Mouse (Mus musculus): ENCODE measurements around the gene Nanos1. TPM values are rescaled to one million over a fixed set of nuclear protein-coding genes. Genes with fewer than 3 reads are reported as not detected.

The Nanos1 gene
- polyA plus RNA-seq, 1 experiment = 2.2 TPM

DNA sequence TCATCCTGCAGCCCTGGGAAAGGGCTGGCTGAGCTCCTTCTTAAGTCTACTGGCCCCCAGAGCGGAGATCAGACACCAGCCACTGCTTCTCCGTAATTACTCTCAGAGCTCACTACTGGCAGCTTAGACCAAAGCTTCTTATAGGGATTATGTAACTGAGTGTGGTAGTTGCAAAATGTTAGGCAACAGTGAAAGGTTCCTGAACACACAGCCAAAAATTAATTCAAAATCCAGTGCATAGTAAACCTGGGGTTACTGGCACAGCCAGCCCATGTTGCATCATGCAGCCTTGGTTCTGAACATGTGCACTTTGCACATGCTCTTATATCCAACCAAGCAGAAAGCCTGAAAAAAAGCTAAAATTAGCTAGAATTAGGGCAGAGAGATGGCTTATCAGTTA, 39.5 kb downstream of the Nanos1 start:
- peaks cover 2% of the 10 kb centered on the region; the same call in 1 of the 2 replicates for H3K4me1 ChIP-seq (replicated peaks; ENCODE audit: control insufficient read depth, insufficient read depth, low read length)
- H3K27ac ChIP-seq (ENCODE audit: control insufficient read depth, insufficient read depth, low read length) = no peak overlapping the region
- H3K4me3 ChIP-seq (ENCODE audit: control insufficient read depth, insufficient read depth, low read length) = no peak overlapping the region
- no peaks in the 10 kb centered on the region for H3K36me3 ChIP-seq (ENCODE audit: control insufficient read depth, insufficient read depth, low read length)
- no peaks in the 10 kb centered on the region for H3K27me3 ChIP-seq (ENCODE audit: control insufficient read depth, insufficient read depth, low read length)
- WGBS = 96% methylated on average over 2 of the region's 2 CpGs
- DNase-seq = no peak
- no peak for TF ChIP-seq CTCF (IDR thresholded peaks at IDR 0.05; ENCODE audit: borderline replicate concordance, control insufficient read depth, extremely low read depth, insufficient read depth, low read length, poor library complexity)

DNA sequence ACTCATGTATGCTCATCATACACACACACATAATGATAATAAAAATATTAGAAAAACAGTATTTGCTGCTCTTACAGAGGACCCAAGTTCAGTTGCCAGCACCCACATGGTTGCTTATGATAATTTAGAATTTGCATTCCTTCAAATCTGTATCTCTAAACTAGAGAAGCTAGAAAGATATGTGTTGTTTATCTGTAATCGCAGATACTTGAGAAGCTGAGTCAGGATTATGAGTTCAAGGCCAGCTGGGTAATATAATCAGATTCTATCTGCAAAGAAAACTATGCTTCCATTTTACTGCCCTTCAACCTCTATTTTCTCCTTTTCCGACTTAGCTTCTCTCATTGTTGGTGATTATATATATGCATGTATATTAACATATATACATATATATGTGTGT, 41.6 kb downstream of the Nanos1 start:
- 99% methylated on average over 2 of the region's 2 CpGs for WGBS
- no peaks in the 10 kb centered on the region for H3K4me1 ChIP-seq (replicated peaks; ENCODE audit: control insufficient read depth, insufficient read depth, low read length)
- no peaks in the 10 kb centered on the region for H3K36me3 ChIP-seq (ENCODE audit: control insufficient read depth, insufficient read depth, low read length)
- no peak for DNase-seq
- TF ChIP-seq CTCF (IDR thresholded peaks at IDR 0.05; ENCODE audit: borderline replicate concordance, control insufficient read depth, extremely low read depth, insufficient read depth, low read length, poor library complexity) (no peak), POLR2A (IDR thresholded peaks at IDR 0.05; ENCODE audit: control insufficient read depth, extremely low read depth, insufficient read depth, low read length, poor library complexity) (no peak)
- no peak overlapping the region for H3K4me3 ChIP-seq (ENCODE audit: control insufficient read depth, insufficient read depth, low read length)
- H3K27me3 ChIP-seq (ENCODE audit: control insufficient read depth, insufficient read depth, low read length) = no peaks in the 10 kb centered on the region
- H3K27ac ChIP-seq (ENCODE audit: control insufficient read depth, insufficient read depth, low read length) = no peak overlapping the region

DNA sequence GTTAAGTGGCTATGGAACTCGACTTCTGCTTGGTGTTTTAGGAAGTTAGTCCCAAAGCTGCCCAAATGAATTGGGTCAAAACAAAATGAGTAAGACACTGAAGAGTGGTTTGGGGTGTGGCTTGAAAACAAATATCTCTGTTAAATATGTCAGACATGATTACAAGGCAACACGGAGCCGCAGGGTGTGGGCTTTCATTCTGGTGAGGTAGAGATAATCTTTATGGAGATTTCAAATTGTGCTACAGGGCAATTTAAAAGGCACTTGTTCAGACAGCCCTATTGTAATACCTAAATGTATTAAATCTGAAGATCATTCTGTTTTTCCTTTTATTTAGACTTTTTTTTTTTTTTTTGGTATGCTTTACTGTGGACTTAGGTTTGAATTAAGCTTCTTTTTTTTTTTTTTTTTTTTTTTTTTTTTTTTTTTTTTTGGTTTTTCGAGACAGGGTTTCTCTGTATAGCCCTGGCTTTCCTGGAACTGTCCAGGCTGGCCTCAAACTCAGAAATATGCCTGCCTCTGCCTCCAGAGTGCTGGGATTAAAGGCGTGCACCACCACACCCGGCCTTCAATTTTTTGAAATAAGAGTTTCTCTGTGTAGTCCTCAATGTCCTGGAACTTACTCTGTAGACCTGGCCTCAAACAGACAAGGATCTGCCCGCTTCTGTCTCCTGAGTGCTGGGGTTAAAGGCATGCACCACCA, 44.2 kb downstream of the Nanos1 start:
- Histone ChIP-seq H3K36me3 (ENCODE audit: control insufficient read depth, insufficient read depth, low read length) (no peaks in the 10 kb centered on the region), H3K4me1 (replicated peaks; ENCODE audit: control insufficient read depth, insufficient read depth, low read length) (no peaks in the 10 kb centered on the region), H3K27ac (ENCODE audit: control insufficient read depth, insufficient read depth, low read length) (no peak overlapping the region), H3K27me3 (ENCODE audit: control insufficient read depth, insufficient read depth, low read length) (no peaks in the 10 kb centered on the region), H3K4me3 (ENCODE audit: control insufficient read depth, insufficient read depth, low read length) (no peak overlapping the region)
- TF ChIP-seq POLR2A (IDR thresholded peaks at IDR 0.05; ENCODE audit: control insufficient read depth, extremely low read depth, insufficient read depth, low read length, poor library complexity) (no peak), CTCF (IDR thresholded peaks at IDR 0.05; ENCODE audit: borderline replicate concordance, control insufficient read depth, extremely low read depth, insufficient read depth, low read length, poor library complexity) (no peak)
- 79% methylated on average over 7 of the region's 7 CpGs for WGBS
- no peak for DNase-seq

DNA sequence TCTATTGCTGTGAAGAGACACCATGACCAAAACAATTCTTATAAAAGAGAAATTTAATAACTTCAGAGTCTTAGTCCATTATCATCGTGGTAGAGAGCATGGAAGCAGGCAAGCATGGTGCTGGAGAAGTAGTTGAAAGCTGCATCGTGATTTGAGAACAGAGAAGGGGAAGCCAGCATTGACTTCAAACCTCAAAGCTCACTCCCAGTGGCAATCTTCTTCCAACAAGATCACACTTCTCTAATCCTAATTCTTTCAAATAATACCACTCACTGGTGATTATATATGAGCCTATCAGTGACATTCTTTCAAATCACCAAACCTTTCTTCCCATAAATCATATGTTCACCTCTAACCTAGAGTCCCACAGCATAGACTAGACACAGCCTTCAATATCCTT, 49.1 kb downstream of the Nanos1 start:
- no peak overlapping the region for H3K27ac ChIP-seq (ENCODE audit: control insufficient read depth, insufficient read depth, low read length)
- H3K36me3 ChIP-seq (ENCODE audit: control insufficient read depth, insufficient read depth, low read length) = no peaks in the 10 kb centered on the region
- no peak overlapping the region for H3K4me3 ChIP-seq (ENCODE audit: control insufficient read depth, insufficient read depth, low read length)
- no peak for TF ChIP-seq CTCF (IDR thresholded peaks at IDR 0.05; ENCODE audit: borderline replicate concordance, control insufficient read depth, extremely low read depth, insufficient read depth, low read length, poor library complexity)
- TF ChIP-seq POLR2A (IDR thresholded peaks at IDR 0.05; ENCODE audit: control insufficient read depth, extremely low read depth, insufficient read depth, low read length, poor library complexity) = no peak
- 19% methylated on average over 2 of the region's 2 CpGs for WGBS
- no peak for DNase-seq
- H3K27me3 ChIP-seq (ENCODE audit: control insufficient read depth, insufficient read depth, low read length) = no peaks in the 10 kb centered on the region
- no peaks in the 10 kb centered on the region for H3K4me1 ChIP-seq (replicated peaks; ENCODE audit: control insufficient read depth, insufficient read depth, low read length)

Other genes with a start within 250 kb of the Nanos1 start
- 13.8 and 21.3 TPM in 2 replicates for gene Cacul1, start 175.0 kb upstream of the Nanos1 start, polyA plus RNA-seq (2012; rRNA removed)
- gene Eif3a, start 34.7 kb downstream of the Nanos1 start, polyA plus RNA-seq (2012; rRNA removed) = 43.3 and 45.1 TPM in 2 replicates
- 7.7 and 11.5 TPM in 2 replicates for gene Fam45a, start 55.6 kb downstream of the Nanos1 start, polyA plus RNA-seq (2012; rRNA removed)
- 0.98 and 1.7 TPM in 2 replicates for gene Sfxn4, start 105.5 kb downstream of the Nanos1 start, polyA plus RNA-seq (2012; rRNA removed)
- 102 and 110 TPM in 2 replicates for gene Prdx3, start 118.6 kb downstream of the Nanos1 start, polyA plus RNA-seq (2012; rRNA removed)
- 1.9 and 2.0 TPM in 2 replicates for gene Grk5, start 133.8 kb downstream of the Nanos1 start, polyA plus RNA-seq (2012; rRNA removed)